Mouse (Mus musculus) spleen, adult 2 months (tissue): ENCODE measurements around the gene Mettl7a3.

ENCODE experiments used
- CTCF ChIP-seq: fragments of 200-500 bp; IDR thresholded peaks from 2 replicates; pipeline ENCODE4 v1.5.1; 2011; ENCODE audit warnings: mild to moderate bottlenecking, inconsistent platforms; ENCODE audit not compliant: insufficient read depth, insufficient read length, insufficient replicate concordance; ENCODE audit errors: extremely low read depth
- POLR2A ChIP-seq: fragments of 200-500 bp; IDR thresholded peaks from 2 replicates; pipeline ENCODE4 v1.6.1; 2011; ENCODE audit warnings: low read depth, low read length, inconsistent platforms

DNA sequence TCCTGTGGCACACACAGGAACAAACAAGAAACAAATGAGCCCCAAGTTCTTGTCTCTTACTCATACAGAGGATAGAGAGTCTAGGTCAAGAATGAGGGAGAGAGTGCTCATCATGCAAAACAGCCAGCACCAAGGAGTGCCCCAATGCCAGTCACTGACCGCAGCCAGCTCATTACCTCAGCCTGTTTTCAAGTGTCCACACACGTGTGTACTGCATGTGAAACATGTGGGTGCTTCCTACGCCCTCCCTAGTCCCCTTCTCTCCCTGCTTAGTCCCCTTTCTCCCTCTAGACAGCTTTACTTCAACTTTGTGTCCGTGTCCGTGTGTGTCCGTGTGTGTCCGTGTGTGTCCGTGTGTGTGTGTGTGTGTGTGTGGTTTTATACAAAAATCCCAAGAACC lies 44.9 kb downstream of the Mettl7a3 start:
- TF ChIP-seq CTCF = no peak
- TF ChIP-seq POLR2A = no peak
